Mouse (Mus musculus) cortical plate, adult 2 months (tissue): ENCODE data around the gene Rragd.

ENCODE experiments used
- CTCF ChIP-seq: fragments of 200-500 bp; IDR thresholded peaks from 2 replicates; pipeline ENCODE4 v1.5.1; 2011; ENCODE audit warnings: mild to moderate bottlenecking, control low read depth, low read length; ENCODE audit not compliant: insufficient read depth; ENCODE audit errors: extremely low read depth
- POLR2A ChIP-seq: fragments of 200-500 bp; IDR thresholded peaks from 2 replicates; pipeline ENCODE4 v1.6.1; 2011; ENCODE audit warnings: mild to moderate bottlenecking, low read length, control low read depth; ENCODE audit not compliant: insufficient read depth; ENCODE audit errors: extremely low read depth

DNA sequence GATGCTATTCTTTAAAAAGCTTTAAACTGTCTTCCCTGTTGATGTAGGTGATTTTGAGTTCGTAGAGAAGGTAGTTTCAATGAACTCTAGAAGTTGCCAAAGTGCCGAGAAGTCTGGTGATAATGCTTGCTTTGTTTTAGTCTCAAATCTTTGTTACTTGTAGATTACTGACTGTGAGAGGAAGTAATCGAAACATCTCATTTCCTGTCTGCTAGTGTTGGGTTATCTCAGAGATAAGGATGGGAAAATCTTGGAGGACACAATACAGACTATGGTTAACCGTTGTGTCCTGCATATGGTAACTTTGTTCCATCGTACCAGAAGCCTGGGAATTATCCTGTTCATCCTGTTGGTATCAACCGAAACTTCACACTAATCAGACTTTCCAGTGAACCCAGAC, 50.7 kb downstream of the Rragd start:
- no peak for TF ChIP-seq CTCF
- TF ChIP-seq POLR2A = no peak
